Mouse (Mus musculus): ENCODE data around the gene Hpse2.

Hpse2 gene

DNA sequence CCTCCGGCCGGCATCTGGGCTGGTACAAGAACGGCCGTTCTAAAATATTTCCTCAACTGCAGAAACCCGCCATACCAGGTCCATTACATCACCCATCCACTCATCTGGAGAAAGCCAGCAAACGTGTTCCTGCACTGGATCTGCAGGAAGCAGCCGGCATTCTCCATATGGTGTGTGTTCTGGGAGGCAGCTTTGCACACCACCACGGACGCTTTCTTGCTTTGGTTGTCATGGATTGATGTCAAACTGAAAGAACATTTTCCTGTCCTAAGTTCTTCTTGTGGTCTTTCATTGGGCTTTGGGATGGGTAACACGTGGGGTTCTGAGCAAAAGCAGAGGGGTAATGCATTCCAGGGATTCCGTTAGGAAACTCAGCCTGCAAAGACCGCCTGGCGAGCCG lies 646.3 kb downstream of the Hpse2 start:
- in situ Hi-C loops (cut with MboI, MseI): no loop called here

GRCm38 (mm10) chr19:42740163-42740899 lies 647.8 kb downstream of the Hpse2 start:
- in situ Hi-C loops (cut with MboI, MseI): no loop called here

GRCm38 (mm10) chr19:42739734-42740133 lies 648.4 kb downstream of the Hpse2 start:
- in situ Hi-C loops (cut with MboI, MseI): no loop called here

- in situ Hi-C loops (cut with MboI, MseI): no loop called here
Measured at GRCm38 (mm10) chr19:42737753-42738152, 650.4 kb downstream of the Hpse2 start.

Measured in T-helper 17 cell (primary cell).